12 mouse cellular contexts compared by ENCODE assay signal in genomic region chr8:108481167-108481815, GRCm38 (mm10).
DNase-seq lines count a peak whose midpoint lies in the region; ATAC-seq and TF ChIP-seq lines count a peak whose summit lies in the region.
"Had no signal": no experiment of that assay in that cellular context is flagged by ENCODE, and none has a peak within 500 bp of the region (broad histone marks: within the 10 kb centered on the region; RNA-seq: fewer than 3 reads in every experiment).

No protein-coding gene starts in this region.

- H3K9ac ChIP-seq in forebrain, embryonic 11.5 days (ENCODE audit: low read length): no peak overlapping the region; the same call in 1 of the 2 replicates
- H3K9ac ChIP-seq in stomach, embryonic 14.5 days (replicated peaks; ENCODE audit: low read depth, low read length): no peak overlapping the region
- H3K9ac ChIP-seq in stomach, postnatal 0 days (ENCODE audit: low read length): no peak overlapping the region
- H3K9ac ChIP-seq in midbrain, embryonic 11.5 days (ENCODE audit: low read length): peak overlapping the region; percentile 56

- H3K4me2 ChIP-seq in forebrain, embryonic 11.5 days (ENCODE audit: low read depth, low read length, severe bottlenecking): no peak overlapping the region
- H3K4me2 ChIP-seq in stomach, embryonic 14.5 days (replicated peaks; ENCODE audit: low read depth, low read length): no peak overlapping the region
- H3K4me2 ChIP-seq in stomach, postnatal 0 days (replicated peaks; ENCODE audit: low read depth): no peak overlapping the region
- no peak overlapping the region for H3K4me2 ChIP-seq in midbrain, embryonic 11.5 days

- H3K36me3 ChIP-seq in forebrain, embryonic 10.5 days (replicated peaks): no peaks in the 10 kb centered on the region
- no peaks in the 10 kb centered on the region for H3K36me3 ChIP-seq in forebrain, embryonic 11.5 days (ENCODE audit: control insufficient read depth, insufficient read depth, low read length)
- no peaks in the 10 kb centered on the region for H3K36me3 ChIP-seq in stomach, embryonic 14.5 days (ENCODE audit: control insufficient read depth, insufficient read depth, low read length)
- H3K36me3 ChIP-seq in stomach, postnatal 0 days (ENCODE audit: control insufficient read depth, insufficient read depth, low read length): no peaks in the 10 kb centered on the region
- no peaks in the 10 kb centered on the region for H3K36me3 ChIP-seq in midbrain, embryonic 11.5 days (ENCODE audit: control insufficient read depth, insufficient read depth, low read length)

- H3K4me1 ChIP-seq in forebrain, embryonic 10.5 days: peaks cover 26% of the 10 kb centered on the region
- no peaks in the 10 kb centered on the region; the same call in 1 of the 2 replicates for H3K4me1 ChIP-seq in forebrain, embryonic 11.5 days (replicated peaks; ENCODE audit: control insufficient read depth, insufficient read depth, low read length)
- 0 out of 2 replicates have a peak, but pooled peaks cover 3% of the 10 kb centered on the region for H3K4me1 ChIP-seq in stomach, embryonic 14.5 days (ENCODE audit: control insufficient read depth, insufficient read depth, low read length)
- H3K4me1 ChIP-seq in stomach, postnatal 0 days (replicated peaks; ENCODE audit: control insufficient read depth, insufficient read depth): no peaks in the 10 kb centered on the region
- peaks cover 25% of the 10 kb centered on the region for H3K4me1 ChIP-seq in midbrain, embryonic 11.5 days (ENCODE audit: control insufficient read depth, insufficient read depth, low read length)

- 62% methylated on average over 11 of the region's 11 CpGs for WGBS in forebrain, embryonic 10.5 days
- WGBS in forebrain, embryonic 11.5 days: 56% methylated on average over 11 of the region's 11 CpGs
- WGBS in stomach, embryonic 14.5 days: 29% methylated on average over 11 of the region's 11 CpGs
- 42% methylated on average over 11 of the region's 11 CpGs for WGBS in stomach, postnatal 0 days
- WGBS in midbrain, embryonic 11.5 days: 30% methylated on average over 11 of the region's 11 CpGs

- H3K4me3 ChIP-seq in forebrain, embryonic 10.5 days: no peak overlapping the region
- H3K4me3 ChIP-seq in forebrain, embryonic 11.5 days (ENCODE audit: low read depth, low read length): no peak overlapping the region
- H3K4me3 ChIP-seq in stomach, embryonic 14.5 days (ENCODE audit: low read depth, low read length): no peak overlapping the region
- H3K4me3 ChIP-seq in stomach, postnatal 0 days (ENCODE audit: low read depth, low read length): no peak overlapping the region
- H3K4me3 ChIP-seq in midbrain, embryonic 11.5 days (ENCODE audit: low read depth, low read length): no peak overlapping the region
- H3K4me3 ChIP-seq: heart, adult 2 months had no signal

- peaks cover 5% of the 10 kb centered on the region; the same call in 1 of the 2 replicates for H3K27me3 ChIP-seq in forebrain, embryonic 10.5 days (ENCODE audit: poor library complexity, severe bottlenecking)
- H3K27me3 ChIP-seq in forebrain, embryonic 11.5 days (ENCODE audit: control insufficient read depth, insufficient read depth, low read length): no peaks in the 10 kb centered on the region
- no peaks in the 10 kb centered on the region for H3K27me3 ChIP-seq in stomach, embryonic 14.5 days (ENCODE audit: control insufficient read depth, insufficient read depth, low read length)
- H3K27me3 ChIP-seq in stomach, postnatal 0 days (ENCODE audit: control insufficient read depth, insufficient read depth, low read length): no peaks in the 10 kb centered on the region
- H3K27me3 ChIP-seq in midbrain, embryonic 11.5 days (ENCODE audit: control insufficient read depth, insufficient read depth, low read length): no peaks in the 10 kb centered on the region

- peak; percentile 43 for DNase-seq in forebrain, embryonic 10.5 days (ENCODE audit: extremely low spot score, low spot score)
- no peak for DNase-seq in forebrain, embryonic 11.5 days (ENCODE audit: low spot score)
- no peak for DNase-seq in stomach, postnatal 0 days (ENCODE audit: low spot score)
- DNase-seq in midbrain, embryonic 11.5 days (ENCODE audit: low spot score, missing footprints): peak; percentile 98
- DNase-seq in spleen, postnatal 10 days (ENCODE audit: low spot score in 2 of 2): no peak
- DNase-seq in thymus, postnatal 36 days: no peak
- DNase-seq: adrenal gland, postnatal 36 days; heart, adult 2 months; right cerebral cortex, postnatal 14 days had no signal

- no peak for TF ChIP-seq CTCF in stomach, postnatal 0 days (IDR thresholded peaks at IDR 0.05; ENCODE audit: low read depth)

- H3K9me3 ChIP-seq in forebrain, embryonic 10.5 days: no peaks in the 10 kb centered on the region
- no peaks in the 10 kb centered on the region for H3K9me3 ChIP-seq in forebrain, embryonic 11.5 days (ENCODE audit: control insufficient read depth, low read length)
- no peaks in the 10 kb centered on the region for H3K9me3 ChIP-seq in stomach, embryonic 14.5 days (ENCODE audit: control insufficient read depth, low read depth, low read length)
- H3K9me3 ChIP-seq in stomach, postnatal 0 days (ENCODE audit: control insufficient read depth, low read length): no peaks in the 10 kb centered on the region
- H3K9me3 ChIP-seq in midbrain, embryonic 11.5 days (ENCODE audit: control insufficient read depth, low read length): no peaks in the 10 kb centered on the region

- no peak; the same call in 1 of the 2 replicates for ATAC-seq in forebrain, embryonic 11.5 days (replicated peaks; ENCODE audit: low FRiP score)
- 0 out of 2 replicates have a peak, but pooled peaks have one; percentile 28 for ATAC-seq in stomach, embryonic 14.5 days (ENCODE audit: insufficient number of reproducible peaks, insufficient read depth, low FRiP score, low read depth)
- no peak for ATAC-seq in stomach, postnatal 0 days (ENCODE audit: low FRiP score, low TSS enrichment)
- ATAC-seq in midbrain, embryonic 11.5 days (ENCODE audit: low FRiP score): peak; percentile 97
- no peak for ATAC-seq in activated CD4-positive, CD25-positive, alpha-beta regulatory T cell, adult 4 months

- H3K27ac ChIP-seq in forebrain, embryonic 10.5 days: peak overlapping the region; percentile 79
- H3K27ac ChIP-seq in forebrain, embryonic 11.5 days (ENCODE audit: low read depth, low read length): no peak overlapping the region; the same call in 1 of the 2 replicates
- H3K27ac ChIP-seq in stomach, embryonic 14.5 days (ENCODE audit: low read length): no peak overlapping the region
- H3K27ac ChIP-seq in stomach, postnatal 0 days (replicated peaks): no peak overlapping the region
- peak overlapping the region; percentile 86 for H3K27ac ChIP-seq in midbrain, embryonic 11.5 days (ENCODE audit: low read depth, low read length)
- H3K27ac ChIP-seq: heart, adult 2 months; macrophage had no signal

- TF ChIP-seq EP300 in stomach, postnatal 0 days (optimal IDR thresholded peaks at IDR 0.05): no peak

Comparison
In these comparisons a context has a peak if more than half of its experiments do, and no peak if none do; other contexts are left out.
1. DNase-seq: peak in forebrain, embryonic 10.5 days (single experiment) and midbrain, embryonic 11.5 days (single experiment); none in forebrain, embryonic 11.5 days (single experiment), stomach, postnatal 0 days (single experiment), spleen, postnatal 10 days (0 of 2) and thymus, postnatal 36 days (0 of 2).
2. H3K27ac ChIP-seq: peak in forebrain, embryonic 10.5 days (single experiment) and midbrain, embryonic 11.5 days (single experiment); none in forebrain, embryonic 11.5 days (single experiment), stomach, embryonic 14.5 days (single experiment) and stomach, postnatal 0 days (single experiment).
3. ATAC-seq: peak in stomach, embryonic 14.5 days (single experiment) and midbrain, embryonic 11.5 days (single experiment); none in forebrain, embryonic 11.5 days (single experiment), stomach, postnatal 0 days (single experiment) and activated CD4-positive, CD25-positive, alpha-beta regulatory T cell, adult 4 months (single experiment).